Mouse (Mus musculus) hindbrain, embryonic 15.5 days (tissue): ENCODE data around the gene Gm26620. TPM values are rescaled to one million over a fixed set of nuclear protein-coding genes. Genes with fewer than 3 reads are reported as not detected.

Source experiments
- ATAC-seq: fragments of 200-750 bp; cut with Nextera tagmentation; 2 replicates; pipeline ENCODE4 v1.8.0; 2017; ENCODE audit warnings: low read depth, moderate number of reproducible peaks, moderate TSS enrichment; ENCODE audit not compliant: low FRiP score
- H3K27ac ChIP-seq: fragments of 300-500 bp; sonication (generic); replicated peaks from 2 replicates; pipeline ENCODE4 v1.5.1; 2015; ENCODE audit warnings: mild to moderate bottlenecking, inconsistent platforms
- H3K27me3 ChIP-seq: fragments of 300-500 bp; sonication (generic); 2 replicates; pipeline ENCODE4 v1.6.1; 2015; ENCODE audit warnings: control low read depth, inconsistent platforms
- H3K36me3 ChIP-seq: fragments of 300-500 bp; sonication (generic); 2 replicates; pipeline ENCODE4 v1.6.1; 2015; ENCODE audit warnings: control low read depth, inconsistent platforms
- H3K4me1 ChIP-seq: fragments of 300-500 bp; sonication (generic); replicated peaks from 2 replicates; pipeline ENCODE4 v1.6.1; 2015; ENCODE audit warnings: control low read depth, inconsistent platforms
- H3K4me2 ChIP-seq: fragments of 300-500 bp; sonication (generic); 2 replicates; pipeline ENCODE4 v1.6.1; 2015; ENCODE audit warnings: moderate library complexity, mild to moderate bottlenecking, inconsistent platforms
- H3K4me3 ChIP-seq: fragments of 300-500 bp; sonication (generic); 2 replicates; pipeline ENCODE4 v1.5.1; 2015; ENCODE audit warnings: mild to moderate bottlenecking, inconsistent platforms
- H3K9ac ChIP-seq: fragments of 300-500 bp; sonication (generic); 2 replicates; pipeline ENCODE4 v1.6.1; 2015; ENCODE audit warnings: inconsistent platforms
- H3K9me3 ChIP-seq: fragments of 300-500 bp; sonication (generic); 2 replicates; pipeline ENCODE4 v1.6.1; 2016; ENCODE audit warnings: control low read depth, inconsistent platforms
- WGBS: fragments of 180-500 bp; shearing (Covaris S2); methylation state at CpG from one replicate; pipeline ENCODE4 v1.1.7; 2015; 5-methylcytosine and 5-hydroxymethylcytosine counted together
- polyA plus RNA-seq: library from polyadenylated mRNA; unstranded; fragments of >200 nt; fragmentation: Nextera tagmentation; extraction: Ambion mirVana; gene quantifications from 2 replicates; pipeline ENCODE4 v1.2.1, GENCODE M21; 2015

The Gm26620 gene
- polyA plus RNA-seq: 0.21 and 1.2 TPM in 2 replicates

DNA sequence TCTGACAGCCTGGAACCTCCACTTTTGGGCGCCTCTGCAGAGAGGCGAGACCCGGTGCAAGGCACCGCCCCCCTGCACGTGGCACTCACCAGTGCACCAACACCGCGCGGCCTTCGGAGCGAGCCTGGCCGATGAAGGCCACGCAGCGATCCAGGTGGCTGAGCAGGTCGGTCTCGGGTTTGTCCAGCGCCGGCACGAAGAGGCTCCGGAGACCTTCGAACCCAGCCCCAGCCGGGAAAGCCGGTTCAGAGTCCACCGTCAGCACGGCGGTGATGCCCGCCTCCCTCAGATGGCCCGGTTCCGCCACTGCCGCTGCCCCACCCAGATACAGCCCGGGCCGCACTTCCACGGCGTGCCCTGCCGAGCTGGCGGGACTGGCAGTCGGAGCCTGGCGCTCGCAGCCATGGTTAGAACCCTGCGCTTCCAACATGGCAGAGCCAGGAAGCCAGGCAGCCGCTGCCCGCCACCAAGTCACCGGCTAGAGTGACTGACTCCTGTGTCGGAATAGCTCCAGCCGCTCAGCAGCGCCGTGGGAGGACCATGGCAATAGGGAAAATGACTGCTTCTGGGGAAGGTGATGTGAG is at the start of gene Gm26620, which contains the start of gene Dusp12:
Gm26620 (plus strand) TSS at position 88 of the 584 bp plus-strand sequence.
Dusp12 (minus strand) TSS at position 563 of the 584 bp plus-strand sequence.
- H3K9ac ChIP-seq: peak within 1 kb of the TSS; percentile 78

DNA sequence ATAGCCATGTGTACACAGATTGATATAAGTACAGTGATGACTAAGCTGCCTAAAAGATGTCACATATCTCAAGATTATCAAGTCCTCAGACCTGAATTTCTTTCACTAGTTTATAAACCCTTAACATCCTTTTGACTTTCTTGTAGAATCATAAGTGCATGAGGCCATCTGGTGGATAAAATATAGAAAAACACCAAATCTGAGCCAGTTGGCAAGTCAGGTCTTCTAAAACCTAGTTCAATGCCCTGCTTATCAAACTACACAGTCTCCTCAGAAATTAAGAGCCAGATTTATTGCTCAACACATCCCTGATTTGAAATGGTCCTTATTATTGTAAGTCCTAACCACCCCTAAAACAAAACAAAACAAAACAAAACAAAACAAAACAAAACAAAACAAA is 45.2 kb upstream of the Gm26620 start:
- ATAC-seq: no peak
- Histone ChIP-seq H3K36me3 (no peaks in the 10 kb centered on the region), H3K4me2 (no peak overlapping the region), H3K9me3 (no peaks in the 10 kb centered on the region), H3K4me1 (no peaks in the 10 kb centered on the region), H3K27me3 (no peaks in the 10 kb centered on the region), H3K9ac (no peak overlapping the region), H3K4me3 (no peak overlapping the region), H3K27ac (no peak overlapping the region)

More for the DNA sequence above, at the start of gene Gm26620, which contains the start of gene Dusp12:
- H3K4me2 ChIP-seq: peak within 1 kb of the TSS; percentile 75
- under 1% methylated on average over 46 of the region's 46 CpGs for WGBS
- no peaks in the 10 kb centered on the region for H3K27me3 ChIP-seq
- H3K9me3 ChIP-seq: no peaks in the 10 kb centered on the region
- H3K4me1 ChIP-seq: peaks cover 24% of the 10 kb centered on the region
- peak within 1 kb of the TSS; percentile 86 for H3K27ac ChIP-seq
- peak within 1 kb of the TSS; percentile 68 for H3K4me3 ChIP-seq
- ATAC-seq: peak; percentile 94
- H3K36me3 ChIP-seq: peaks cover 6% of the 10 kb centered on the region

DNA sequence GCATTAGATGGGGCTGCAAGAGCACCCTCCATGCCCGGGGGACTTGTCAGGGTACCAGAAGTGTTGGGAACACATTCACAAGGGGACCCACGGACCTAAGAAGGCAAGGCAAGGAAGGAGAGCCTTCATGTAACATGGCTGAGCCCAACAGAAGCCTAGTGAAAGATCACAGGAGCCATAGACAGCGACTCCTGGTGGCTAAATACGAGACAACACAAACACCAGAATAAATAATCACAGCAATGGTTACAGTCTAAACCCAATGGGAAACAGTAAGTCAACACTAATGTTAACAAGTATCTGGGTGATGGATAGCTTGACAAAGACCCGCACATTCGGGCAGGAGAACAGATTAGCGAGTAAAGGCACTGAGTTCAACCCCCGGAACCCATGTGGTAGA is 40.5 kb upstream of the Gm26620 start:
- WGBS: 59% methylated on average over 8 of the region's 8 CpGs
- no peaks in the 10 kb centered on the region for H3K27me3 ChIP-seq
- H3K27ac ChIP-seq: no peak overlapping the region
- no peak for ATAC-seq
- no peaks in the 10 kb centered on the region for H3K4me1 ChIP-seq
- H3K4me2 ChIP-seq: no peak overlapping the region
- H3K4me3 ChIP-seq: no peak overlapping the region
- no peaks in the 10 kb centered on the region for H3K9me3 ChIP-seq
- H3K36me3 ChIP-seq: no peaks in the 10 kb centered on the region
- H3K9ac ChIP-seq: no peak overlapping the region

DNA sequence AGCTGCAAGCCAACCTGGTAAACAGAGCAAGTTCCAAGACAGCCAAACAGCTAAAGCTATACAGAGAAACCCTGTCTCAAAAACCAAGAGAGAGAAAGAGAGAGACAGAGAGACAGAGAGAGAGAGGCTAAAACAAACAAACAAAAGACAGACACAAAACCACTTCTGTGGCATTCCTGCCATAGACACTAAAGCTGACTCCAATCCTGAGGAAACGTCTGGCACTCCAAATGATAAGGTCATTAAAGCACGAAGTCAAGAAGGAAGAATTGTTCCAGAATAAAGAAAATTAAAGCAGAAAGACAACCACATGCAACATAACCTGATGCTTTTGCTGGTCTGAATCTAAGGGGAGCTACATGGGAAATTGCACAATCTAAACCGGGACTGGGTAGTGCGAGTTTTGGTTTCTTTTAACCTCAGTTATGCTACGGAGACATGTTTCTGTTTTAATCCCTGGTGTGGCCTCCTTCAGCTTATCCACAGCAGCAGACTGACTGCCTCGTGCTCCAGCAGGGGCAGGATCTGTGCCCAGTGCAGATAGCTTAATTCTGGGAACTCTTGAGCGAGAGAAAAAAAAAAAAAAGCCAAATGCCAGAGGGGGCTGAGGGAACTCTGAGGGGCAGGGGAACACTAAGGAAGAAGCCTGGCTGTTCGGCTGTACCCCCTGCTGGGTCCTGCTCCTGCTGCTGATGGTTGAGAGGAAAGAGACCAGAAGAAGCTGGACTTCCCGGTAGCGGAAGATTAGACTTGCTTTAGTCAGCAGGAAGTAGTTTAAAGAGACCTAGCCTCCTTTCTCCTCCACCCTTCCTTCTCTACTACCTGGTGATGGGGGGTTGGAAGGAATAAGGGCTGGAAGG is 39.2 kb upstream of the Gm26620 start:
- H3K27ac ChIP-seq: no peak overlapping the region
- H3K27me3 ChIP-seq: no peaks in the 10 kb centered on the region
- no peak overlapping the region for H3K4me3 ChIP-seq
- no peak for ATAC-seq
- H3K4me2 ChIP-seq: no peak overlapping the region
- no peak overlapping the region for H3K9ac ChIP-seq
- H3K4me1 ChIP-seq: no peaks in the 10 kb centered on the region
- WGBS: 55% methylated on average over 10 of the region's 10 CpGs
- no peaks in the 10 kb centered on the region for H3K9me3 ChIP-seq
- 0 out of 2 replicates have a peak, but pooled peaks cover 6% of the 10 kb centered on the region for H3K36me3 ChIP-seq

DNA sequence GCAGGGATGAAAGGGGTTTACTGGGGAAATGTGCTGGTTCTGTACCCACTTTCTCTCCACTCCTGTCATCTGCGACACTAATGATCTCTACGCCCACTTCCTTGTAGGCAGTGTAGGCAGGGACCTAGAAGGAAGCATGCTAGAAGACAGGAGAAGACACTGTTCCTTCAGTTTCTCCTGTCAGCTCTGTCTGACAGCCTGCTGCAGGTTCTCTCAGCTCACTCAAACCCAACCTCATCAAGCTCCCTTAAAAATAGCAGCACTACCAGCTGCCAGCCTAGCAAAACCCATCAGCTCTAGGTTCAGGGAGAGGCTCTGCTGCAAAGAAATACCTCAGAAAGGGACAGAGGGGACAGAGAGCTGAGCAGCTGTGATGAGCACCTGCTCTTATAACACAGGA is 34.9 kb upstream of the Gm26620 start:
- Histone ChIP-seq H3K9me3 (no peaks in the 10 kb centered on the region), H3K4me2 (no peak overlapping the region), H3K27ac (no peak overlapping the region), H3K36me3 (0 out of 2 replicates have a peak, but pooled peaks cover 6% of the 10 kb centered on the region), H3K4me3 (no peak overlapping the region), H3K4me1 (no peaks in the 10 kb centered on the region), H3K9ac (no peak overlapping the region), H3K27me3 (no peaks in the 10 kb centered on the region)
- no peak for ATAC-seq
- WGBS: 94% methylated on average over 2 of the region's 2 CpGs

DNA sequence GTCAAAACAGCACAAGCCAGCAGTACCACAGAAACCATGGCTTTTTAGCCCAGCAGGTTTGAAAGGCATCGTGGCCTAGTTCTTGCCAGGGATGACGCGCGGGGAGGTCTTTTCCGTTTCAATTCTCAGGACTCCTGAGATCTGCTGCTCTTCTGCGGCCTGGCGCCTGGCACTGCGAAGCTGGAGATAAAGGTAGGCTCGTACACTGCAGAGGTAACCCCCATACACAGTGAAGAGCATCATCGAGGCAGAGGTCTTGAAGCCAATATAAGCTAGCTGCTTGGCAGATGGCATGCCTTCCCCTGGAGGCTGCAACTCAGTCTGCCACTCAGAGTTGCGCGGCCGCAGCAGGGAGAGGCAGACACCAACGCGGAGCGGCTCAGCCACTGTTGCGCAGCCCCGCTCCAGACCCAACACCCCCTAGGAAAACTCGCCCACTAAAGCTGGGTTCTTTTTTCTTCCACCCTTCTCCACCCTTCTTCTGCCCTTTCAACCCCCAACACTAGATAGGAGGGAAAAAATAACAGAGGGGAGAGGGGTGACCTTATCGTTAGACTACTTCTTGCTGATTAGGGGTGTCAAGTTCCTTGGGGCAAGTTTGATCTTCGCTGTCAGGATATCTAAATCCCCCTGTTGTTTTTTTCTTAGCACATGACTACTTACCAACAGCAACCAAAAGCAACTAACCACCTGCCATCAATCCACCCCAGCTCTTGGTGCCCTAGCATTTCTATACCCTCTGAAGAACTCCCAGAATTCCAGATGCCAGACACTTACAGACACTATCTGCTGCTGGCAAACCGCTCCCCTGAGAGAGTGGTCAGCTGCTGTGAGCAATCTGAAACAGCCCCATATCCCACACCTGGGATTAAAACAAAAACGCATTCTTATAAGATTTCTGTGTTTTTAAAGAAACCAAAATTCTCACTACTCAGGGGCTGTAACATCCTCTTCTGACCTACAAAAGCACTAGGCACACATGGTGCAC is 33.9 kb upstream of the Gm26620 start:
- 96% methylated on average over 23 of the region's 23 CpGs for WGBS
- Histone ChIP-seq H3K9ac (no peak overlapping the region), H3K4me2 (no peak overlapping the region), H3K9me3 (no peaks in the 10 kb centered on the region), H3K4me1 (no peaks in the 10 kb centered on the region), H3K4me3 (no peak overlapping the region), H3K36me3 (0 out of 2 replicates have a peak, but pooled peaks cover 6% of the 10 kb centered on the region), H3K27me3 (no peaks in the 10 kb centered on the region), H3K27ac (no peak overlapping the region)
- ATAC-seq: no peak

DNA sequence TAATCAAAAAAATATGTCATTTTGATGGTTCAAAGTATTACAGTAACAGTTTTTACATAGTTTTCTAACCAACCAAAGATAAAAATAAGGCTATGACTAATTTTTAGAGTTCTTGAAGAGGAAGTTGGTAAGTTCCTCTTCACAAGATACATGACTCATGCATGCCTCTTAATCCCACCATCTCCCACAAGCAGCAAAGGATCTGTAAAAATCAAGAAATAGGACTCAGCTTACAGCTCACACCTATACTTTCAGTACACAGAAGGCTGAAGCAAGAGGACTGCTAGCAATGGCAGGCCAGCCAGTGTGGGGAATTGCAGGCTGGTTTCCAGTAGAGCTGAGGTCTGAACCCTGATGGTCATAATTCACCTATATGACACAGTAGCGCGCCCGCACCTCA is 31.3 kb upstream of the Gm26620 start:
- Histone ChIP-seq H3K4me1 (no peaks in the 10 kb centered on the region), H3K9ac (no peak overlapping the region), H3K4me3 (no peak overlapping the region), H3K27me3 (no peaks in the 10 kb centered on the region), H3K36me3 (0 out of 2 replicates have a peak, but pooled peaks cover 6% of the 10 kb centered on the region), H3K27ac (no peak overlapping the region), H3K4me2 (no peak overlapping the region), H3K9me3 (no peaks in the 10 kb centered on the region)
- ATAC-seq: no peak
- 96% methylated on average over 3 of the region's 3 CpGs for WGBS

DNA sequence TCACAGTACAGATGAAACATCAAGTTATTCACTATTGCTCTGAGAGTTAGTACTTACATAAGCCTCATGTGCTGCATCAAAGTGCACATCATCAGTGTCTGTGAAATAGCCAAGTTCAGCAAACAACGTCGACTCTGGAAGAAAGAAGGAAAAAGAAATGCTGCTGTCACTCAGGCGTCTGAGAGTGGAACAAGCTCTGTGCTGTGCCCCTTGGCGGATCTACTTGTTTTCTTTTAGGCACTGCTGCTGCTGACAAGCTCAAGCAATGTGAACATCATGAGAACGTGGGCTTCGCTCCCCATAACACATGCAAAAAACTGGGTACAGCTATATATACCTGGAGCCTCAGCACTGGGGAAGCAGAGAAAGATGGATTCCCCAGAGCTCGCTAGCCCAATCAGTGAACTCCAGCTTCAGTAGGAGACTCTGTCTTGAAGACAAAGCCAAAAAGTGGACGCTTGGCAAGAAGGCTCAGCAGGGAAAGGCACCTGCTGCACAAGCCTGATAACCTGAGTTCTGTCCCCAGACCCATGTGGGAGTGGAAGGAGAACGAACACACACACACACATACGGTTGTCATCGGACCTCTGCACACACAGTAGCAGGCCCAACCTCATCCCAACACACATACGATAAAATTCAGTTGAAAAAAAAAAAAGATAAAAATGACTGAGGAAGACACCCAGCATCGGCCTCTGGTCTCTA is 29.7 kb upstream of the Gm26620 start:
- ATAC-seq: no peak
- H3K4me1 ChIP-seq: no peaks in the 10 kb centered on the region
- H3K4me2 ChIP-seq: no peak overlapping the region
- H3K4me3 ChIP-seq: no peak overlapping the region
- H3K9ac ChIP-seq: no peak overlapping the region
- 0 out of 2 replicates have a peak, but pooled peaks cover 5% of the 10 kb centered on the region for H3K36me3 ChIP-seq
- no peaks in the 10 kb centered on the region for H3K27me3 ChIP-seq
- 93% methylated on average over 13 of the region's 13 CpGs for WGBS
- no peak overlapping the region for H3K27ac ChIP-seq
- no peaks in the 10 kb centered on the region for H3K9me3 ChIP-seq

DNA sequence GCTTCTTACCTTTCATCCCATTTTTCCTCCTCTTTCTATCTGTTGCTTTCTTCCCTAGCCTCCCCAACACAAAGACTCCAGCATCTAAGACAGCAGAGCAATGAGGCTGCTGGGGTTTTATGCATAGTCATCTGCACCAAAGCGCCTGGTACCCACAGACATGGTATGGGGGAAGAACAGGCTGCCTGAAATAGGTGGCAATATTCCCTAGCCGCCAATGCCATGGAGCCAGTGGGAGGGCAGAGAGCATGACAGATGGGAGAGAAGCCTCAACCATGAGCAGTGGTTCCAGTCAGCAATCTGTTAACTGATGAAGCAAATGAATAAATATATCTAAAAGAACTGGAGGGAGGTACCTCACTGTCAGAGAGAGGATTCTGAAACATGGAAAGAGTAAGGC is 27.5 kb upstream of the Gm26620 start:
- Histone ChIP-seq H3K9ac (no peak overlapping the region), H3K27ac (no peak overlapping the region), H3K4me2 (no peak overlapping the region), H3K4me3 (no peak overlapping the region), H3K4me1 (no peaks in the 10 kb centered on the region), H3K27me3 (no peaks in the 10 kb centered on the region), H3K36me3 (no peaks in the 10 kb centered on the region), H3K9me3 (no peaks in the 10 kb centered on the region)
- WGBS: 90% methylated on average over 2 of the region's 2 CpGs
- ATAC-seq: no peak

DNA sequence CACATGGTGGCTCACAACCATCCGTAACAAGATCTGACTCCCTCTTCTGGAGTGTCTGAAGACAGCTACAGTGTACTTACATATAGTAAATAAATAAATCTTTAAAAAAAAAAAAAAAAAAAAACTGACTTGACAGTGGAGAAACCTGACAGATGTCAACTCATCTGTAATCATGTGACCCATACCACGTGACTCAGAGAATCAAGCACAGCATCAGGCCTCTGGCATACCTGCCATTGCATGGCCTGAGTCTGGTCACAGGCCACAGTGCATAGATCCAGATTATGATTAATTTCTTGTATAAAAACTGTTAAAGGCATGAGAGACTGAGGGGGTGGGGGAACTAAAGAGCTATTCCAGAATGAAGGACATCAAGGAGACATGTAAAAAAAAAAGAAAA is 26.0 kb upstream of the Gm26620 start:
- Histone ChIP-seq H3K4me3 (no peak overlapping the region), H3K9me3 (no peaks in the 10 kb centered on the region), H3K4me2 (no peak overlapping the region), H3K27me3 (no peaks in the 10 kb centered on the region), H3K27ac (no peak overlapping the region), H3K9ac (no peak overlapping the region), H3K4me1 (no peaks in the 10 kb centered on the region), H3K36me3 (no peaks in the 10 kb centered on the region)
- no peak for ATAC-seq
- WGBS: 88% methylated on average over 2 of the region's 2 CpGs
